Mouse (Mus musculus) embryonic facial prominence, embryonic 11.5 days (tissue): Measurements from ENCODE around the gene Rnase12. TPM values are rescaled to one million over a fixed set of nuclear protein-coding genes. Genes with fewer than 3 reads are reported as not detected.

Source experiments
- ATAC-seq: fragments of 200-750 bp; cut with Nextera tagmentation; replicated peaks from 2 replicates; pipeline ENCODE4 v1.8.0; 2017; ENCODE audit warnings: low read depth; ENCODE audit not compliant: insufficient number of reproducible peaks, low FRiP score, low TSS enrichment
- DNase-seq: peaks from one replicate; pipeline ENCODE4 v3.0.0-alpha.2; 2015; ENCODE audit warnings: low spot score
- H3K27ac ChIP-seq: fragments of 300-500 bp; sonication (generic); replicated peaks from 2 replicates; pipeline ENCODE4 v1.5.1; 2014; ENCODE audit warnings: mild to moderate bottlenecking, low read depth, low read length, control low read depth
- H3K27me3 ChIP-seq: fragments of 300-500 bp; sonication (generic); 2 replicates; pipeline ENCODE4 v1.6.1; 2014; ENCODE audit warnings: mild to moderate bottlenecking, low read length, moderate library complexity, mixed read lengths; ENCODE audit not compliant: control insufficient read depth, insufficient read depth
- H3K36me3 ChIP-seq: fragments of 300-500 bp; sonication (generic); replicated peaks from 2 replicates; pipeline ENCODE4 v1.6.1; 2014; ENCODE audit warnings: low read depth, mild to moderate bottlenecking, low read length, moderate library complexity, mixed read lengths; ENCODE audit not compliant: control insufficient read depth, insufficient read depth
- H3K4me1 ChIP-seq: fragments of 300-500 bp; sonication (generic); 2 replicates; pipeline ENCODE4 v1.6.1; 2014; ENCODE audit warnings: low read length, mixed read lengths; ENCODE audit not compliant: control insufficient read depth, insufficient read depth
- H3K4me2 ChIP-seq: fragments of 300-500 bp; sonication (generic); 2 replicates; pipeline ENCODE4 v1.6.1; 2014; ENCODE audit warnings: low read depth, mild to moderate bottlenecking, control low read depth, low read length, moderate library complexity
- H3K4me3 ChIP-seq: fragments of 300-500 bp; sonication (generic); 2 replicates; pipeline ENCODE4 v1.5.1; 2014; ENCODE audit warnings: low read depth, low read length, control low read depth
- H3K9ac ChIP-seq: fragments of 300-500 bp; sonication (generic); replicated peaks from 2 replicates; pipeline ENCODE4 v1.6.1; 2014; ENCODE audit warnings: mild to moderate bottlenecking, control low read depth, low read length
- H3K9me3 ChIP-seq: fragments of 300-500 bp; sonication (generic); replicated peaks from 2 replicates; pipeline ENCODE4 v1.6.1; 2016; ENCODE audit warnings: mild to moderate bottlenecking, low read length, inconsistent platforms, mixed read lengths; ENCODE audit not compliant: control insufficient read depth
- WGBS: fragments of 180-500 bp; shearing (Covaris S2); extraction: QIAGEN DNeasy Blood & Tissue Kit; methylation state at CpG from one replicate; pipeline ENCODE4 v1.1.7; 2014; 5-methylcytosine and 5-hydroxymethylcytosine counted together
- polyA plus RNA-seq: library from polyadenylated mRNA; unstranded; fragments of >200 nt; fragmentation: Nextera tagmentation; extraction: Ambion mirVana; gene quantifications from 2 replicates; pipeline ENCODE4 v1.2.1, GENCODE M21; 2014

The Rnase12 gene
- polyA plus RNA-seq, 1 experiment from 2014 or later, result not detected

GRCm38 (mm10) chr14:51007152-51007801 is 50.2 kb downstream of the Rnase12 start, which contains the start of gene Rnase10:
Rnase10 (plus strand) TSS chr14:51007751.
- Histone ChIP-seq H3K9me3 (no peaks in the 10 kb centered on the region), H3K4me2 (no peak within 1 kb of the TSS), H3K27ac (no peak within 1 kb of the TSS), H3K4me1 (no peaks in the 10 kb centered on the region), H3K4me3 (no peak within 1 kb of the TSS), H3K36me3 (no peaks in the 10 kb centered on the region), H3K27me3 (no peaks in the 10 kb centered on the region), H3K9ac (no peak within 1 kb of the TSS)
- DNase-seq (peak; percentile 42), ATAC-seq (no peak)
- WGBS, result 58% methylated on average over 8 of the region's 8 CpGs

Other genes starting within 250 kb of the Rnase12 start
- gene Ccnb1ip1, start 249.9 kb downstream of the Rnase12 start, polyA plus RNA-seq, result not detected in 2 replicates
- gene Parp2, start 249.8 kb downstream of the Rnase12 start, polyA plus RNA-seq, result 70.0 and 75.8 TPM in 2 replicates
- 5.3 and 5.5 TPM in 2 replicates for gene Tep1, start 187.1 kb downstream of the Rnase12 start, polyA plus RNA-seq
- gene Klhl33, start 160.2 kb downstream of the Rnase12 start, polyA plus RNA-seq, result 0.15 TPM in 1 of 2 replicates, not detected in the other
- gene Osgep, start 132.8 kb downstream of the Rnase12 start, polyA plus RNA-seq, result 188 and 208 TPM in 2 replicates
- gene Apex1, start 132.7 kb downstream of the Rnase12 start, polyA plus RNA-seq, result 471 and 486 TPM in 2 replicates
- 49.1 and 52.4 TPM in 2 replicates for gene Pip4p1, start 126.8 kb downstream of the Rnase12 start, polyA plus RNA-seq
- gene Pnp, start 126.6 kb downstream of the Rnase12 start, polyA plus RNA-seq, result 72.0 and 72.8 TPM in 2 replicates
- not detected in 2 replicates for gene Gm49342, start 113.1 kb downstream of the Rnase12 start, polyA plus RNA-seq
- gene Pnp2, start 101.7 kb downstream of the Rnase12 start, polyA plus RNA-seq, result 0.36 and 0.47 TPM in 2 replicates
- gene Rnase10, start 49.9 kb downstream of the Rnase12 start, polyA plus RNA-seq, result 0.13 TPM in 1 of 2 replicates, not detected in the other
- not detected in 2 replicates for gene Rnase9, start 15.8 kb downstream of the Rnase12 start, polyA plus RNA-seq
- gene Rnase11, start 7.5 kb downstream of the Rnase12 start, polyA plus RNA-seq, result not detected in 2 replicates
- not detected in 2 replicates for gene Olfr750, start 16.8 kb upstream of the Rnase12 start, polyA plus RNA-seq
- gene Rnase4, start 33.4 kb upstream of the Rnase12 start, polyA plus RNA-seq, result 14.4 and 14.7 TPM in 2 replicates
- gene Ang, start 33.5 kb upstream of the Rnase12 start, polyA plus RNA-seq, result 2.2 and 2.6 TPM in 2 replicates
- not detected in 2 replicates for gene Eddm3b, start 56.8 kb upstream of the Rnase12 start, polyA plus RNA-seq
- not detected in 2 replicates for gene Rnase6, start 66.2 kb upstream of the Rnase12 start, polyA plus RNA-seq
- gene Rnase1, start 89.1 kb upstream of the Rnase12 start, polyA plus RNA-seq, result not detected in 2 replicates
- gene Rnase2b, start 104.6 kb upstream of the Rnase12 start, polyA plus RNA-seq, result not detected in 2 replicates
- gene Ang2, start 141.5 kb upstream of the Rnase12 start, polyA plus RNA-seq, result not detected in 2 replicates
- gene Ear14, start 145.7 kb upstream of the Rnase12 start, polyA plus RNA-seq, result not detected in 2 replicates
- gene Rnase2a, start 198.5 kb upstream of the Rnase12 start, polyA plus RNA-seq, result not detected in 2 replicates